29 mouse cellular contexts compared by ENCODE assay signal in the genomic region with DNA sequence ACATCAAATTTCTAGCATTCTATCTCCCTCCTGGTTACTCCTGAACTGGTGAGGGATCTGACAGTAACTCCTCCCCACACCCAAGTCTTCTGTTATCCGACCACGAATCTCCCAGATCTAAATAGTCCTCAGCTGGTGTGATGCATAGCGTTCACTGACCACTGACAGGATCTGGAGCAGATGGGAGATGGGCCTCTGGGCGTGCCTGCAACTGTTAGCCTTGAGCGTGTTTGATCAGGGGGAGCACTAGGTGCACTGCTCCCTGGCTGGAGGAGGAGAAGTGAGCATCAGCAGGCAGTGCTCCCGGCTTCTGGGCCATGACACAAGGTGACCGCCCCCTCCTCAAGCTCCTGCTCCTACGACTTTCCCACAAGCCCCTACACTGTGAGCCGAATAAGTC. TPM values are rescaled to one million over a fixed set of nuclear protein-coding genes. Genes with fewer than 3 reads are reported as not detected.
A peak's percentile ranks its signal among the peaks of the same experiment; 100 is the strongest.
DNase-seq lines count a peak whose midpoint lies in the region; ATAC-seq and TF ChIP-seq lines count a peak whose summit lies in the region.
"Had no signal": no experiment of that assay in that cellular context is flagged by ENCODE, and none has a peak within 500 bp of the region (broad histone marks: within the 10 kb centered on the region; RNA-seq: fewer than 3 reads in every experiment).

No protein-coding gene starts in this region.

- no peak overlapping the region for H3K4me2 ChIP-seq in intestine, embryonic 15.5 days (replicated peaks)
- H3K4me2 ChIP-seq in intestine, postnatal 0 days (replicated peaks; ENCODE audit: low read depth), result no peak overlapping the region
- H3K4me2 ChIP-seq in stomach, postnatal 0 days (replicated peaks; ENCODE audit: low read depth), result no peak overlapping the region
- H3K4me2 ChIP-seq: embryonic facial prominence, embryonic 12.5 days; forebrain, embryonic 13.5 days; forebrain, embryonic 15.5 days had no signal

- peak; percentile 43 for DNase-seq in 416B (ENCODE audit: low read depth)
- DNase-seq in stomach, postnatal 0 days (ENCODE audit: low spot score), result no peak
- DNase-seq in right cerebral cortex, postnatal 25 days, result no peak
- no peak for DNase-seq in lung, postnatal 4 days
- DNase-seq: adrenal gland, adult 8-10 months; adrenal gland, postnatal 14 days; adrenal gland, postnatal 36 days; B cell, adult 2 months; cerebellum, adult 11-12 months; cerebellum, adult 2 months; cerebellum, adult 9-10 months; cerebellum, postnatal 10 days; cerebellum, postnatal 25 days had no signal

- H3K27ac ChIP-seq in intestine, embryonic 15.5 days, result no peak overlapping the region
- H3K27ac ChIP-seq in intestine, postnatal 0 days (ENCODE audit: low read depth, low read length), result no peak overlapping the region
- H3K27ac ChIP-seq in stomach, postnatal 0 days (replicated peaks), result no peak overlapping the region
- H3K27ac ChIP-seq: embryonic facial prominence, embryonic 10.5 days; embryonic facial prominence, embryonic 12.5 days; forebrain, embryonic 13.5 days; forebrain, embryonic 15.5 days had no signal

- no peak overlapping the region for H3K4me3 ChIP-seq in intestine, embryonic 15.5 days (replicated peaks)
- no peak overlapping the region for H3K4me3 ChIP-seq in intestine, postnatal 0 days (ENCODE audit: low read depth, low read length)
- no peak overlapping the region for H3K4me3 ChIP-seq in stomach, postnatal 0 days (ENCODE audit: low read depth, low read length)
- H3K4me3 ChIP-seq: embryonic facial prominence, embryonic 10.5 days; embryonic facial prominence, embryonic 12.5 days; forebrain, embryonic 13.5 days; forebrain, embryonic 15.5 days had no signal

- no peak for TF ChIP-seq CTCF in intestine, postnatal 0 days (IDR thresholded peaks at IDR 0.05; ENCODE audit: low read depth)
- no peak for TF ChIP-seq CTCF in stomach, postnatal 0 days (IDR thresholded peaks at IDR 0.05; ENCODE audit: low read depth)

- no peaks in the 10 kb centered on the region for H3K9me3 ChIP-seq in intestine, embryonic 15.5 days
- H3K9me3 ChIP-seq in intestine, postnatal 0 days (ENCODE audit: control insufficient read depth), result no peaks in the 10 kb centered on the region
- no peaks in the 10 kb centered on the region for H3K9me3 ChIP-seq in stomach, postnatal 0 days (ENCODE audit: control insufficient read depth, low read length)
- H3K9me3 ChIP-seq: embryonic facial prominence, embryonic 10.5 days; embryonic facial prominence, embryonic 12.5 days; forebrain, embryonic 13.5 days; forebrain, embryonic 15.5 days; G1E had no signal

- no peaks in the 10 kb centered on the region for H3K27me3 ChIP-seq in intestine, embryonic 15.5 days (replicated peaks)
- no peaks in the 10 kb centered on the region for H3K27me3 ChIP-seq in intestine, postnatal 0 days (replicated peaks; ENCODE audit: control insufficient read depth, insufficient read depth, low read length)
- H3K27me3 ChIP-seq in stomach, postnatal 0 days (ENCODE audit: control insufficient read depth, insufficient read depth, low read length), result no peaks in the 10 kb centered on the region
- H3K27me3 ChIP-seq: CH12.LX; embryonic facial prominence, embryonic 12.5 days; forebrain, embryonic 13.5 days; forebrain, embryonic 15.5 days; Patski had no signal

- H3K4me1 ChIP-seq in intestine, embryonic 15.5 days (replicated peaks), result no peaks in the 10 kb centered on the region
- H3K4me1 ChIP-seq in intestine, postnatal 0 days (replicated peaks; ENCODE audit: control insufficient read depth, insufficient read depth, low read length), result no peaks in the 10 kb centered on the region
- H3K4me1 ChIP-seq in stomach, postnatal 0 days (replicated peaks; ENCODE audit: control insufficient read depth, insufficient read depth), result no peaks in the 10 kb centered on the region
- H3K4me1 ChIP-seq: embryonic facial prominence, embryonic 10.5 days; embryonic facial prominence, embryonic 12.5 days; forebrain, embryonic 13.5 days had no signal

- ATAC-seq in intestine, embryonic 15.5 days, result peak; percentile 34
- peak; percentile 33; the same call in 1 of the 2 replicates for ATAC-seq in intestine, postnatal 0 days
- ATAC-seq in stomach, postnatal 0 days (ENCODE audit: low FRiP score, low TSS enrichment), result peak; percentile 7; the same call in 1 of the 2 replicates
- no peak for ATAC-seq in megakaryocyte progenitor cell, adult 5-6 weeks (replicated peaks; ENCODE audit: poor library complexity)
- ATAC-seq: activated CD4-positive, CD25-positive, alpha-beta regulatory T cell, adult 4 months; CD4-positive, CD25-positive, alpha-beta regulatory T cell, adult 4 months; forebrain, embryonic 13.5 days; forebrain, embryonic 15.5 days; Patski had no signal

- WGBS in intestine, embryonic 15.5 days, result 64% methylated on average over 9 of the region's 9 CpGs
- 52% methylated on average over 9 of the region's 9 CpGs for WGBS in intestine, postnatal 0 days
- WGBS in stomach, postnatal 0 days, result 68% methylated on average over 9 of the region's 9 CpGs

- H3K9ac ChIP-seq in intestine, embryonic 15.5 days, result no peak overlapping the region
- no peak overlapping the region for H3K9ac ChIP-seq in intestine, postnatal 0 days (ENCODE audit: low read depth, low read length)
- no peak overlapping the region for H3K9ac ChIP-seq in stomach, postnatal 0 days (ENCODE audit: low read length)
- H3K9ac ChIP-seq: embryonic facial prominence, embryonic 12.5 days; forebrain, embryonic 13.5 days; forebrain, embryonic 15.5 days had no signal

- TF ChIP-seq EP300 in stomach, postnatal 0 days (optimal IDR thresholded peaks at IDR 0.05), result no peak

- peaks cover 3% of the 10 kb centered on the region; the same call in 1 of the 2 replicates for H3K36me3 ChIP-seq in intestine, embryonic 15.5 days
- peaks cover 9% of the 10 kb centered on the region for H3K36me3 ChIP-seq in intestine, postnatal 0 days (ENCODE audit: control insufficient read depth, insufficient read depth)
- no peaks in the 10 kb centered on the region for H3K36me3 ChIP-seq in stomach, postnatal 0 days (ENCODE audit: control insufficient read depth, insufficient read depth, low read length)

RNA-seq across cellular contexts. Expression of gene Gm1123, which starts 6.5 kb away (rescaled TPM):
- polyA plus RNA-seq in intestine, embryonic 15.5 days (2015; fragmentation: Nextera tagmentation; extraction: Ambion mirVana), result 14.5 and 15.5 TPM in 2 replicates
- polyA plus RNA-seq in intestine, postnatal 0 days (2015; fragmentation: Nextera tagmentation; extraction: Ambion mirVana), result 45.9 and 46.8 TPM in 2 replicates
- polyA plus RNA-seq in stomach, postnatal 0 days (2015; fragmentation: Nextera tagmentation; extraction: Ambion mirVana), result 0.07 and 0.08 TPM in 2 replicates
- not detected in 2 replicates for total RNA-seq in megakaryocyte progenitor cell, adult 5-6 weeks (2015)
- total RNA-seq in megakaryocyte progenitor cell, adult 5-6 weeks (2017), result not detected in 2 replicates
- total RNA-seq: adrenal gland, adult 18-20 months; adrenal gland, adult 8-10 months; adrenal gland, postnatal 14 days; adrenal gland, postnatal 36 days; CH12.LX had no signal
- polyA plus RNA-seq: cortical plate, adult 2 months; embryonic facial prominence, embryonic 10.5 days; embryonic facial prominence, embryonic 12.5 days; embryonic facial prominence, embryonic 14.5 days; forebrain, embryonic 11.5 days; forebrain, embryonic 15.5 days; G1E; Patski had no signal

RNA-seq across cellular contexts. Expression of gene Faim, which starts 55.8 kb away (rescaled TPM):
- polyA plus RNA-seq in intestine, embryonic 15.5 days (2015; fragmentation: Nextera tagmentation; extraction: Ambion mirVana), result 39.9 and 42.8 TPM in 2 replicates
- 30.3 and 31.2 TPM in 2 replicates for polyA plus RNA-seq in intestine, postnatal 0 days (2015; fragmentation: Nextera tagmentation; extraction: Ambion mirVana)
- polyA plus RNA-seq in stomach, postnatal 0 days (2015; fragmentation: Nextera tagmentation; extraction: Ambion mirVana), result 32.3 and 32.9 TPM in 2 replicates
- 45.6 and 51.6 TPM in 2 replicates for total RNA-seq in megakaryocyte progenitor cell, adult 5-6 weeks (2015)
- total RNA-seq in megakaryocyte progenitor cell, adult 5-6 weeks (2017), result 115 and 117 TPM in 2 replicates

Comparison
In these comparisons a context has a peak if more than half of its experiments do, and no peak if none do; other contexts are left out.
1. RNA of gene Gm1123, which starts 6.5 kb away (polyA plus RNA-seq): 45.9 to 46.8 TPM in intestine, postnatal 0 days and 14.5 to 15.5 TPM in intestine, embryonic 15.5 days; 0.07 to 0.08 TPM in stomach, postnatal 0 days; every median in the first group is over 10 times any median in the second.